Mouse (Mus musculus) liver, postnatal 0 days (tissue): ENCODE measurements around the gene Sass6. TPM values are rescaled to one million over a fixed set of nuclear protein-coding genes. Genes with fewer than 3 reads are reported as not detected.

Experiments used
- ATAC-seq: fragments of 200-750 bp; cut with Nextera tagmentation; 2 replicates; pipeline ENCODE4 v1.8.0; 2017; ENCODE audit warnings: mild to moderate bottlenecking, moderate library complexity
- DNase-seq: peaks from one replicate; pipeline ENCODE4 v3.0.0-alpha.2; 2016
- H3K27ac ChIP-seq: fragments of 300-500 bp; sonication (generic); 2 replicates; pipeline ENCODE4 v1.5.1; 2014; ENCODE audit warnings: antibody characterized with exemption, moderate library complexity, mild to moderate bottlenecking, low read depth
- H3K27me3 ChIP-seq: fragments of 300-500 bp; sonication (generic); 2 replicates; pipeline ENCODE4 v1.6.1; 2014; ENCODE audit warnings: low read length, control low read depth, mixed read lengths; ENCODE audit not compliant: insufficient read depth
- H3K36me3 ChIP-seq: fragments of 300-500 bp; sonication (generic); replicated peaks from 2 replicates; pipeline ENCODE4 v1.6.1; 2014; ENCODE audit warnings: mild to moderate bottlenecking, control low read depth, low read length, moderate library complexity, mixed read lengths; ENCODE audit not compliant: insufficient read depth
- H3K4me1 ChIP-seq: fragments of 300-500 bp; sonication (generic); 2 replicates; pipeline ENCODE4 v1.6.1; 2014; ENCODE audit warnings: antibody characterized with exemption, mild to moderate bottlenecking, control low read depth; ENCODE audit not compliant: insufficient read depth
- H3K4me2 ChIP-seq: fragments of 300-500 bp; sonication (generic); 2 replicates; pipeline ENCODE4 v1.6.1; 2014; ENCODE audit warnings: low read depth, mild to moderate bottlenecking, low read length, moderate library complexity, mixed read lengths
- H3K4me3 ChIP-seq: fragments of 300-500 bp; sonication (generic); 2 replicates; pipeline ENCODE4 v1.5.1; 2014; ENCODE audit warnings: low read depth, low read length
- H3K9ac ChIP-seq: fragments of 300-500 bp; sonication (generic); replicated peaks from 2 replicates; pipeline ENCODE4 v1.6.1; 2014; ENCODE audit warnings: mild to moderate bottlenecking, moderate library complexity
- H3K9me3 ChIP-seq: fragments of 300-500 bp; sonication (generic); 2 replicates; pipeline ENCODE4 v1.6.1; 2016; ENCODE audit warnings: mild to moderate bottlenecking, control low read depth, low read length, mixed read lengths
- CTCF ChIP-seq: sonication (generic); IDR thresholded peaks from 2 replicates; pipeline ENCODE4 v1.5.1; 2016; ENCODE audit warnings: antibody characterized with exemption, low read depth
- EP300 ChIP-seq: IDR thresholded peaks from 2 replicates; pipeline ENCODE4 v1.6.1; 2016; ENCODE audit warnings: antibody characterized with exemption, low read depth, mild to moderate bottlenecking
- WGBS: fragments of 180-500 bp; shearing (Covaris S2); extraction: QIAGEN DNeasy Blood & Tissue Kit; methylation state at CpG from one replicate; pipeline ENCODE4 v1.1.7; 2014; ENCODE audit not compliant: insufficient replicate concordance; 5-methylcytosine and 5-hydroxymethylcytosine counted together
- polyA plus RNA-seq: library from polyadenylated mRNA; unstranded; fragments of >200 nt; fragmentation: Nextera tagmentation; extraction: Ambion mirVana; gene quantifications from 2 replicates; pipeline ENCODE4 v1.2.1, GENCODE M21; 2015

The Sass6 gene
- polyA plus RNA-seq, 1 experiment from 2014 or later: 7.4 TPM

DNA sequence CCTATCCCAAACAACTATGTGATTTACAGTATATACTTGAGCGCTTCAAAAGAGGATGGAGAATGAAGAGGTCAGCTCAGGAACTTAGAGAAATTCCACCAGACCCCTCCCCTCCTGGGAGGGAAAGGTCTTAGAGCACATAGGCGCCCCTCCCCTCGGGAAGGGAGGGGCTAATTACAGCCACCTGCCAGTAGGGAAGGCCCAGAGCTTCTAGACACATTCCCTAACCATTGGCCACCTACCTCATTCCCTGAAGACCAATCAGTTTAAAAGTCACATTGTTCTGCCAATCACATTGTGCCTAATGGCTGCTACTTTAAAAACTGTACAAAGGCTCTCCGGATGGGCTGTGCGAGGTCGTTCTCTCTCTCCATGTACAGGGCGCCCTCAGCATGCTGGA is 27.9 kb downstream of the Sass6 start:
- H3K27ac ChIP-seq: no peak overlapping the region
- TF ChIP-seq CTCF (no peak), EP300 (no peak)
- peaks cover 36% of the 10 kb centered on the region for H3K36me3 ChIP-seq
- H3K9me3 ChIP-seq: no peaks in the 10 kb centered on the region
- DNase-seq (no peak), ATAC-seq (no peak)
- no peak overlapping the region for H3K9ac ChIP-seq
- no peak overlapping the region for H3K4me2 ChIP-seq
- H3K4me3 ChIP-seq: no peak overlapping the region
- H3K4me1 ChIP-seq: 0 out of 2 replicates have a peak, but pooled peaks cover 4% of the 10 kb centered on the region
- H3K27me3 ChIP-seq: no peaks in the 10 kb centered on the region
- WGBS: 87% methylated on average over 7 of the region's 7 CpGs

DNA sequence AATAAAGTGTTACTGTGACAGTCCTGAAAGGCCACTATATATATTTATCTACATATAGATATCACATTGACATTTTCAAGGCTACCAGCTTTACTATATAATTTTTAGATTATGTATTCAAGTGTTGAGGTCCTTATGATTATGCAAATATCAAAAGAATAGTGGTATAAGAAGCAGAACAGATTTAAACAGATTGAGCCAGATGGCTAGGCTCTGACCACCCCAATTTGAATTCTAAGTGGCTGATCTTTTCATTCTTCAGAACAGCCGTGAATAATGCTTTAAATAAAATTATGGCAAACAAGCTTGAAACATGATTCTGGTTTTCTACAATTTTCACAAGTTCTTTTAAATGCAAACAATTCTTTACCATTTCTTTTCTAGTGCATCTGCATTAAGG is 36.7 kb downstream of the Sass6 start:
- 80% methylated on average over 1 of the region's 1 CpGs for WGBS
- H3K27me3 ChIP-seq: no peaks in the 10 kb centered on the region
- no peak overlapping the region for H3K27ac ChIP-seq
- no peaks in the 10 kb centered on the region for H3K9me3 ChIP-seq
- H3K4me2 ChIP-seq: no peak overlapping the region
- ATAC-seq: no peak
- TF ChIP-seq EP300: no peak
- no peak for TF ChIP-seq CTCF
- 0 out of 2 replicates have a peak, but pooled peaks cover 2% of the 10 kb centered on the region for H3K4me1 ChIP-seq
- no peak overlapping the region for H3K9ac ChIP-seq
- peaks cover 70% of the 10 kb centered on the region for H3K36me3 ChIP-seq
- no peak for DNase-seq
- H3K4me3 ChIP-seq: no peak overlapping the region

DNA sequence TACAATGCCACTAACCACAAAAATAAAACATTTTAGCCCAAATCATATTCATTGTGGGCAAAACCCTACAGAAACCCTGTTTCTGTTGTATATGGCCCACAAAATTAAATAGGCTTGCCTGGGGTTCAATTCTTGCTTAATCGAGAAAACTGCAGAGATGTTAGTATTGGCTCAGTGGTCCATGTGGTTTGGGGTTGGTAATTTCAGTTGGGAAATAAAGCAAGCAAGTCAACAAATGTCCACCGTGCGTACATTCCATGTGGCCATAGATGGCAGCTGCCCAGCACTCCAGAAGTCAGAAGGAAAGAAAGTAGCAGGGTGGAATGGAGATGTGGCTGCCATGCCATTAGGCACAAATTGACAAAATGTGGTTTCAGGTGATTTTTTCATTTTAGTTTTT is 38.2 kb downstream of the Sass6 start:
- no peaks in the 10 kb centered on the region for H3K27me3 ChIP-seq
- 57% methylated on average over 3 of the region's 3 CpGs for WGBS
- H3K9me3 ChIP-seq: no peaks in the 10 kb centered on the region
- peaks cover 71% of the 10 kb centered on the region for H3K36me3 ChIP-seq
- H3K9ac ChIP-seq: no peak overlapping the region
- 0 out of 2 replicates have a peak, but pooled peaks cover 2% of the 10 kb centered on the region for H3K4me1 ChIP-seq
- H3K4me3 ChIP-seq: no peak overlapping the region
- TF ChIP-seq EP300 (no peak), CTCF (no peak)
- no peak overlapping the region for H3K27ac ChIP-seq
- no peak for DNase-seq
- peak; percentile 89 for ATAC-seq
- no peak overlapping the region for H3K4me2 ChIP-seq

DNA sequence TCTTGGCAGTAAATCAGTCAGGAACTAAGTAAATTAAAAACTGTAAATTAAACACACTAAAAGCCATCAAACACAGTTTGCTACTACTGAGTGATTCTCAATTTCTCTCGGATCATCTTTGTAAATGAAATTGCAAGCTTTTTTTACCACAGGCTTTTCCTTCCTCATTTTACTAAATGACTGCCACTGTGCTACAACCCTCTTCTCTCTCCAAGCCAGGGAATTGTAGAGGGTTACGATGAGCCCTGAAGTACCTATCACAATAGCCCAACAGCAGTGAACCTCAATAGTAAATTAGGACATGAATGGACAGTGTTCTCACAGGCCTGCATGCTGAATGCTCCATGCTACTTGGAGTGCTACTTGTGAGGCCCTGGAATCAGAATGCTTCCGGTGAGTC is 39.3 kb downstream of the Sass6 start:
- 71% methylated on average over 3 of the region's 3 CpGs for WGBS
- Histone ChIP-seq H3K9ac (no peak overlapping the region), H3K36me3 (peaks cover 71% of the 10 kb centered on the region), H3K4me3 (no peak overlapping the region), H3K27ac (peak overlapping the region; percentile 45; the same call in 1 of the 2 replicates), H3K4me1 (peaks cover 3% of the 10 kb centered on the region), H3K27me3 (no peaks in the 10 kb centered on the region), H3K9me3 (no peaks in the 10 kb centered on the region), H3K4me2 (no peak overlapping the region)
- TF ChIP-seq CTCF: no peak
- TF ChIP-seq EP300: no peak
- no peak for DNase-seq
- no peak for ATAC-seq

DNA sequence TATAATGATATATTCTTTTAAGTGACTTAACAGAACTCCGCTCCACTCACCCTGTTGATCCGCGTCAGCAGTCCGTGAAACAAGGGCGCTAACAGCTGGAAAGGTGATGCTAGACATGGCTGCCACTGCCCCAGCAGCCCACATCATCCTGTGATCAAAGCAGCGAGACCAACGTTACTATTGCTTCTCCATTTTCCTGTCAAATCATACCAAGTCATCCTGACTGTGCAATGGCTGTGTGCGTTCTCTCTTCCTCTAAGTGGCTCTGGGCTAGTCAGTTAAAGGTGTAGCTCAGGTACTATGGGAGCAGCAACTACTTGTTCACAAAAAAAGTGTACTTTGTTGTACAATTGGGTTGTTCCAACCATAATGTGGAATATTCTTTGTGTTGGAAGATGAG is 40.1 kb downstream of the Sass6 start:
- Histone ChIP-seq H3K4me2 (no peak overlapping the region), H3K9ac (no peak overlapping the region), H3K36me3 (peaks cover 76% of the 10 kb centered on the region), H3K27me3 (no peaks in the 10 kb centered on the region), H3K27ac (peak overlapping the region; percentile 45; the same call in 1 of the 2 replicates), H3K4me3 (no peak overlapping the region), H3K4me1 (peaks cover 8% of the 10 kb centered on the region), H3K9me3 (no peaks in the 10 kb centered on the region)
- ATAC-seq (no peak), DNase-seq (no peak)
- 84% methylated on average over 8 of the region's 8 CpGs for WGBS
- no peak for TF ChIP-seq CTCF
- no peak for TF ChIP-seq EP300

DNA sequence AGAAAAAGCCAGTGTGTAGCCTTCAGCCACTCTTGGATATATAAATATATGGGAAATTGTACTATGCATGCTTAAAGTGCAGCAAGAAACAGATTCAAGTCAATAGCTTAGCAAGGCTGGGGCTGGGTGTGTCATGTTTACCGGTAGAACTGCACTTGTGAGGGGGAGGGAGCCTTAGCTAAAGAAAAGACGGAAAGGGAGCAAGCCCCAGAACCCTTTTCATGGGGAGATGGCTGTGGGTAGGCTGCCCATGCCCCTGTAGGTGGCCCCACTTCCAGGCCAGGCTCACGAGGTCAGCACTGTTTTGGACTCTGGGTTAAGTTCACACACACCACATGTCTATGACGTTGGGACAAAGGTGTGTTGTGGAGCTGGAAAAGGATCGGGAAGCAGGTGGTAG is 41.0 kb downstream of the Sass6 start:
- ATAC-seq: no peak
- peaks cover 10% of the 10 kb centered on the region for H3K4me1 ChIP-seq
- 72% methylated on average over 5 of the region's 5 CpGs for WGBS
- no peak for TF ChIP-seq EP300
- TF ChIP-seq CTCF: no peak
- peaks cover 74% of the 10 kb centered on the region for H3K36me3 ChIP-seq
- H3K27me3 ChIP-seq: no peaks in the 10 kb centered on the region
- no peak overlapping the region for H3K4me3 ChIP-seq
- H3K9ac ChIP-seq: no peak overlapping the region
- no peaks in the 10 kb centered on the region for H3K9me3 ChIP-seq
- no peak overlapping the region for H3K4me2 ChIP-seq
- no peak for DNase-seq
- no peak overlapping the region for H3K27ac ChIP-seq

- ATAC-seq: no peak
- H3K4me3 ChIP-seq: no peak overlapping the region
- no peaks in the 10 kb centered on the region for H3K27me3 ChIP-seq
- H3K9ac ChIP-seq: no peak overlapping the region
- H3K36me3 ChIP-seq: peaks cover 82% of the 10 kb centered on the region
- H3K27ac ChIP-seq: no peak overlapping the region
- TF ChIP-seq CTCF (no peak), EP300 (no peak)
- no peak overlapping the region for H3K4me2 ChIP-seq
- DNase-seq: no peak
- H3K4me1 ChIP-seq: peaks cover 10% of the 10 kb centered on the region
- WGBS: 78% methylated on average over 9 of the region's 9 CpGs
- no peaks in the 10 kb centered on the region for H3K9me3 ChIP-seq
These were observed 43.1 kb downstream of the Sass6 start for GRCm38 (mm10) chr3:116637693-116638476.
